Mouse (Mus musculus): ENCODE data around the gene Enpp3. TPM values are rescaled to one million over a fixed set of nuclear protein-coding genes. Genes with fewer than 3 reads are reported as not detected.

Gene Enpp3
- polyA plus RNA-seq, 1 experiment from 2014 or later: 7.0 TPM

DNA sequence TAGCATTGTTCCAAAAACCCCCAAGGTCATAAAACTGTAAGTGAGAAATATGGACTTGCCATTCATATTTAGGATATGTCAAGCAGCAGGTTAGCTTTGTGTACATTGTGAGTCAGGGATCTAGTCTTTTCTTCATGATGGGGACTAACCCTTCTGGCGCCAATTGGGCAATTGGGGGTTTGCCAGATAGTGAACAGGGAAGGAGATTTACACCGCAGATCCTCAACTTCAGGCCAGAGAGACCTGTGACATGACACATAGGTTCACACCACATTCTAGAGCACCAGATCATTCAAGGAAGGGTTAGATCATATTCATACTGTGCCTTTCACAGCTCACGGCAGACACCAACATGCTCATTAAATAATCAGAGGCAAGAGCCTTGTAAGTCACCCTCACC is 58.7 kb downstream of the Enpp3 start:
- no peak overlapping the region for H3K27ac ChIP-seq
- ATAC-seq (ENCODE audit: insufficient number of reproducible peaks, low FRiP score, low TSS enrichment, low read depth): no peak
- no peak overlapping the region for H3K4me3 ChIP-seq
- no peak overlapping the region for H3K4me2 ChIP-seq
- WGBS: 77% methylated on average over 3 of the region's 3 CpGs
- H3K4me1 ChIP-seq: no peaks in the 10 kb centered on the region; the same call in 1 of the 2 replicates
- no peak overlapping the region for H3K9ac ChIP-seq
- no peaks in the 10 kb centered on the region for H3K27me3 ChIP-seq
- H3K36me3 ChIP-seq: no peaks in the 10 kb centered on the region
- no peaks in the 10 kb centered on the region for H3K9me3 ChIP-seq

GRCm38 (mm10) chr10:24778643-24779020 is 64.0 kb downstream of the Enpp3 start:
- Histone ChIP-seq H3K9me3 (no peaks in the 10 kb centered on the region), H3K27ac (peak overlapping the region; percentile 40; the same call in 1 of the 2 replicates), H3K4me2 (peak overlapping the region; percentile 43), H3K9ac (no peak overlapping the region), H3K4me3 (peak overlapping the region; percentile 11; the same call in 1 of the 2 replicates), H3K36me3 (no peaks in the 10 kb centered on the region), H3K4me1 (peaks cover 6% of the 10 kb centered on the region; the same call in 1 of the 2 replicates), H3K27me3 (no peaks in the 10 kb centered on the region)
- 27% methylated on average over 11 of the region's 11 CpGs for WGBS
- ATAC-seq (ENCODE audit: insufficient number of reproducible peaks, low FRiP score, low TSS enrichment, low read depth): peak; percentile 7; the same call in 1 of the 2 replicates

DNA sequence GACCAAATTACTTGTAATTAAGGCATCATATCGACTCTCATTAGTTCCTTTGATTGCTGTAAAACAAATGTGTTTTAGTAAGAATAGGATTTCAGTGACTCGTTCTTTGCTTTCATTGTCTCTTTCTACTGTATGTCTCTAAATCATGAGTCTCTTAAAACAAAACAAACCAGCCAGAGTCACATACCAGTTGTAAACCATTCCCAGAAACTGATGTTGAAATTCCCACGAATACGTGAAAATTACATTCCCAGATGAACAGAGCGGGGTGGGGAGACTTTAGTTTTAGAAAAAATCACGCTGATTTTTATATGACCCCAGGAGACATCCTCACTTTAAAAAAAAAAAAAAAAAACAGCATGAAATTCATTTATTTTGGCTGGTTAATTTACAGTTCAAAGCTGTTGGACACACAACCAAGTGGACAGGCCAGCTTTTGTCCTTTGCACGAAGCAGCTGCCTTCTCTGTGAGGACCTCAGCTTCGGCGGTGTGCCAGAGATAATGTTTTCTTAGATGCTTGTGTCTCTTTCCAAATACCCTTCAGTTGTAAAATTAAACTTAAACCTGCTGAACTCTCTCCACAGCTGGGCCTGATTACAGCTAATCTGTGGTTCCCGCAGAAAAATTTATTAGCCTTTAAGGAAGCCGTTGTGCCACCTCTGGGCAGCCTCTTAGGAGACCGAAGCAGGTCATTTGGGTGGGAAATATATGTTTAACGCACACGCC is 64.5 kb downstream of the Enpp3 start:
- Histone ChIP-seq H3K27me3 (no peaks in the 10 kb centered on the region), H3K36me3 (no peaks in the 10 kb centered on the region), H3K4me3 (peak overlapping the region; percentile 11; the same call in 1 of the 2 replicates), H3K4me2 (peak overlapping the region; percentile 43), H3K4me1 (peaks cover 6% of the 10 kb centered on the region; the same call in 1 of the 2 replicates), H3K27ac (peak overlapping the region; percentile 40; the same call in 1 of the 2 replicates), H3K9ac (no peak overlapping the region), H3K9me3 (no peaks in the 10 kb centered on the region)
- 24% methylated on average over 14 of the region's 14 CpGs for WGBS
- peak; percentile 35; the same call in 1 of the 2 replicates for ATAC-seq (ENCODE audit: insufficient number of reproducible peaks, low FRiP score, low TSS enrichment, low read depth)

GRCm38 (mm10) chr10:24769496-24769895 is 73.1 kb downstream of the Enpp3 start:
- Histone ChIP-seq H3K9ac (no peak overlapping the region), H3K4me3 (no peak overlapping the region), H3K4me2 (no peak overlapping the region), H3K4me1 (peaks cover 13% of the 10 kb centered on the region), H3K27me3 (no peaks in the 10 kb centered on the region), H3K27ac (no peak overlapping the region), H3K9me3 (no peaks in the 10 kb centered on the region), H3K36me3 (no peaks in the 10 kb centered on the region)
- ATAC-seq (ENCODE audit: insufficient number of reproducible peaks, low FRiP score, low TSS enrichment, low read depth): no peak
- WGBS: 89% methylated on average over 7 of the region's 7 CpGs

DNA sequence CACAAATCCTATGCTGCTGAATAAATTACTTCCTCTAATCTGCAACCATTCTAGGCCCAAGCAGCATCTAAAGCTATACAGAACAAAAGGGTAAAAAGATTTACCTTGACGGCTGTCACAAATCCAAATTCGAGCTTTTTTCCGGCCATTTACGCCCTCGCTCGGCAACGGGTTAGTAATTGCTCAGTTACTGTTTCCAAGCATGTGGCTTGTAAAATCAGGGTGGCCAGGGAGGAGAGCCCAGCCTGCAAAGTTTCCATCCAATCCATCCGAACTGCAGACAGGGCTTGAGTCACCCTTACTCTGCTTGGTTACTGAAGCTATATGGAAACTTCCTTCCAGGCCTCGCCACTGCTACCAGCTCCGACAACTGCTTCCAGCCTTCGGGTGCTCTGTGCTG is 74.9 kb downstream of the Enpp3 start:
- ATAC-seq (ENCODE audit: insufficient number of reproducible peaks, low FRiP score, low TSS enrichment, low read depth): peak; percentile 88
- Histone ChIP-seq H3K9ac (no peak overlapping the region), H3K4me2 (no peak overlapping the region), H3K4me1 (peaks cover 13% of the 10 kb centered on the region), H3K27ac (peak overlapping the region; percentile 80), H3K9me3 (no peaks in the 10 kb centered on the region), H3K4me3 (no peak overlapping the region), H3K27me3 (no peaks in the 10 kb centered on the region), H3K36me3 (no peaks in the 10 kb centered on the region)
- WGBS: 19% methylated on average over 11 of the region's 11 CpGs

DNA sequence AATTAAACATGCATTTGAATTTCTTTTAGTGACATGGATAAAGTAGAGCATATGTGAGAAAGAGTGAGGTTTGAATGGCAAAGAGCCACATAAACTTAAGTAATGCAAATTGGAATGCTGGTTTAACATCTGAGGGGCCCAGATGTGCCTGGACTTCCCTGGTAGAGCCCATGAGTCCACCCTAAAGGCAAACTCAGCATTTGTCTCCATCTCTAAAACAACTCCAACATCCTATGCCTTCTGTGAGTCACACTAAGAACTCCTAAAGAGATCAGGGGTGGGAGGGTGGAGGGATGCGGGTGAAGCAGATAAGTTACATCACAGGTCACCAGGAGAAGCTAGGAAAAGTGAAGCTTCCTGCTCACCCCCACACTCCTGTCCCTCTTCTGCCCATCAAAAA is 76.6 kb downstream of the Enpp3 start:
- 75% methylated on average over 1 of the region's 1 CpGs for WGBS
- H3K4me2 ChIP-seq: no peak overlapping the region
- no peak overlapping the region for H3K4me3 ChIP-seq
- no peaks in the 10 kb centered on the region for H3K36me3 ChIP-seq
- no peak overlapping the region for H3K27ac ChIP-seq
- H3K9me3 ChIP-seq: no peaks in the 10 kb centered on the region
- ATAC-seq (ENCODE audit: insufficient number of reproducible peaks, low FRiP score, low TSS enrichment, low read depth): no peak
- H3K9ac ChIP-seq: no peak overlapping the region
- no peaks in the 10 kb centered on the region for H3K27me3 ChIP-seq
- peaks cover 13% of the 10 kb centered on the region for H3K4me1 ChIP-seq

DNA sequence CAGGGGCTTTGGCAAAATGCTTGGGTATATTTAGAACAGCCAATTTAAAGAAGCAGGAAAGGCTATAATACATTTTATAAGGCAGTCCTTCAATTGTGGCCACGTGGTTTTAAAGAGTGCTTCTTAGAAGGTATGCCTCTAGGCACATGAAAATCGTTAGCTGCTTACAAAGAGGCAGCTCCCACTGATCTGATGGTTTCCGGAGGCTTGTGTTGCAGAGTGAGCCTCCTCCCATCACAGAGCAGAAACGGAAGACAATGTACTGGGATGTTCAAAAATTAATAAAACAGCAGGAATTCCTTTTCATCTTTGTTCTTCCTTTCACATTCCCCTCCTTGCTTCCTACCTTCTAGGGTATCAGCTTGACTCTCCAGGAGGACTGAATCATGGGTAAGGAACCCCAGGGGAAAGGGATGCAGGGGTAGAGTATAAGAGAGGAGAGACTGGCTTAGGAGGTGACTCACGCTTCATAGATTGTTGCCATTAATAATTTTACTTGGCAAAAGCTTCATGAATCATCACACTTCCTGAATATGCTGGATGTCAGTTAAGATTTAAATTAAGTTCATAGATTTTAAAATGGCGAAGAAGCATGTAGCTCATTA is 77.4 kb downstream of the Enpp3 start:
- Histone ChIP-seq H3K9ac (no peak overlapping the region), H3K27me3 (no peaks in the 10 kb centered on the region), H3K4me1 (peaks cover 13% of the 10 kb centered on the region), H3K4me3 (no peak overlapping the region), H3K4me2 (no peak overlapping the region), H3K9me3 (no peaks in the 10 kb centered on the region), H3K27ac (no peak overlapping the region), H3K36me3 (no peaks in the 10 kb centered on the region)
- 25% methylated on average over 6 of the region's 6 CpGs for WGBS
- no peak for ATAC-seq (ENCODE audit: insufficient number of reproducible peaks, low FRiP score, low TSS enrichment, low read depth)

- H3K27ac ChIP-seq: no peak overlapping the region
- no peak for ATAC-seq (ENCODE audit: insufficient number of reproducible peaks, low FRiP score, low TSS enrichment, low read depth)
- no peaks in the 10 kb centered on the region for H3K9me3 ChIP-seq
- H3K27me3 ChIP-seq: no peaks in the 10 kb centered on the region
- 49% methylated on average over 3 of the region's 3 CpGs for WGBS
- H3K4me3 ChIP-seq: no peak overlapping the region
- H3K4me1 ChIP-seq: peaks cover 13% of the 10 kb centered on the region
- H3K36me3 ChIP-seq: no peaks in the 10 kb centered on the region
- no peak overlapping the region for H3K4me2 ChIP-seq
- no peak overlapping the region for H3K9ac ChIP-seq
Measured at GRCm38 (mm10) chr10:24764640-24765039, 78.0 kb downstream of the Enpp3 start.

DNA sequence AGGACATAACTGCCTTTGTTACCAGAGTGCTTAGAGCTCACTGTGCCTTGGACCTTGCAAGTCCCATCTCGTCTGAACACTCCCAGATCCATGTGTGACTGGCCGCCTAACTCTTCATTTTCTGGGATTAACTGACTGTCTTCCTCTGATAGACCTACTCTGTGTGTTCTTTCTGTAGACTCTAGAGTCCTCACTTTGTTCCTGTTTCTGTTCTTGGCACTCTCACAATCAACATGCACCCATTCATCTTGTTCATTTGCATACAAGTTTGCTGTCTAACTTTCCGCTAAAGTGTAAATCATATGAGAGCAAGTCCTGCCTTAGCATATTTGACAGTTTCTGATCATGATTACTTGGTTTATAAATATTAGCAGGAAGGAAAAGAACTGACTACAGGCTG is 79.4 kb downstream of the Enpp3 start:
- Histone ChIP-seq H3K36me3 (no peaks in the 10 kb centered on the region), H3K27me3 (no peaks in the 10 kb centered on the region), H3K4me2 (no peak overlapping the region), H3K9ac (no peak overlapping the region), H3K9me3 (no peaks in the 10 kb centered on the region), H3K27ac (no peak overlapping the region), H3K4me1 (peaks cover 11% of the 10 kb centered on the region), H3K4me3 (no peak overlapping the region)
- WGBS: 95% methylated on average over 3 of the region's 3 CpGs
- no peak for ATAC-seq (ENCODE audit: insufficient number of reproducible peaks, low FRiP score, low TSS enrichment, low read depth)

- no peaks in the 10 kb centered on the region for H3K27me3 ChIP-seq
- H3K9me3 ChIP-seq: no peaks in the 10 kb centered on the region
- ATAC-seq (ENCODE audit: insufficient number of reproducible peaks, low FRiP score, low TSS enrichment, low read depth): no peak
- H3K4me1 ChIP-seq: peaks cover 9% of the 10 kb centered on the region; the same call in 1 of the 2 replicates
- no peak overlapping the region for H3K27ac ChIP-seq
- no peak overlapping the region for H3K4me3 ChIP-seq
- no peak overlapping the region for H3K9ac ChIP-seq
- no peaks in the 10 kb centered on the region for H3K36me3 ChIP-seq
- H3K4me2 ChIP-seq: no peak overlapping the region
- 64% methylated on average over 8 of the region's 8 CpGs for WGBS
Measured at GRCm38 (mm10) chr10:24758326-24758915, 84.2 kb downstream of the Enpp3 start.

GRCm38 (mm10) chr10:24754874-24755540 is 87.6 kb downstream of the Enpp3 start:
- peak overlapping the region; percentile 42 for H3K4me2 ChIP-seq
- no peaks in the 10 kb centered on the region for H3K9me3 ChIP-seq
- no peaks in the 10 kb centered on the region for H3K36me3 ChIP-seq
- no peak overlapping the region for H3K9ac ChIP-seq
- WGBS: 51% methylated on average over 9 of the region's 9 CpGs
- no peaks in the 10 kb centered on the region for H3K27me3 ChIP-seq
- peak overlapping the region; percentile 69 for H3K27ac ChIP-seq
- no peak for ATAC-seq (ENCODE audit: insufficient number of reproducible peaks, low FRiP score, low TSS enrichment, low read depth)
- H3K4me1 ChIP-seq: peaks cover 9% of the 10 kb centered on the region; the same call in 1 of the 2 replicates
- H3K4me3 ChIP-seq: peak overlapping the region; percentile 32; the same call in 1 of the 2 replicates
